Mouse (Mus musculus) mouse embryonic stem cell (cell line): Measurements from ENCODE around the gene Rbx1.

ENCODE experiments used
- in situ Hi-C, 2 experiments: fragments of 300-500 bp; cut with MboI; formaldehyde crosslinking; loops; 1 replicate in 1 of 2; 3 replicates in 1 of 2; pipeline ENCODE4 v1.14.3; 2019 to 2020; ENCODE audit warnings: low sequenced_read_pairs in 2 of 2, low pct_unique_long_range_greater_than_20kb in 1 of 2, mixed read lengths in 1 of 2; ENCODE audit not compliant: unreplicated experiment in 1 of 2

The Rbx1 gene

DNA sequence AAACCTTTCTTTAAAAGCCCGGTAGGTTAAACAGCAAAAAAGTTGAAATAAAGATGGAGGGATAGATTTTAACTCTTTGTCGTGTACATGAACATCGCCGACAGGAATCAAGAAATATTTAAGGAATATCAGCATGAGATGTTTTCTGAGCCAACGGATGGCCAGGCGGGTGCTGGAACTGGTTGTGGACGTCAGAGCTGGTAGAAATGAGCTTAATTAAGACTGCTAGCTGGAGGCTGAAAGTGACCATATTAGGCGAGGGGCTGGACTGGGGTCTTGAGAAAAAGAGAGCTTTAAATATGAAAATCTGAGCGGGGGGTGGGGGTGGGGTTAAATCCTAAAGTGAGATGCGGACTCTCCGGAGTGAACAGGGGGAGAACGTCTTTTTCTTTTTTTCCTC, 57.8 kb downstream of the Rbx1 start:
- in situ Hi-C loops = no loop called here
